Mouse (Mus musculus) CH12.LX (cell line): ENCODE measurements around the gene Fmo1. TPM values are rescaled to one million over a fixed set of nuclear protein-coding genes. Genes with fewer than 3 reads are reported as not detected.

Experiments
- DNase-seq: peaks from one replicate; pipeline ENCODE4 v3.0.0-alpha.2; 2013; ENCODE audit errors: extremely low read depth
- H3K27ac ChIP-seq: 2 replicates; pipeline ENCODE4 v1.5.1; 2012; ENCODE audit warnings: low read depth, mild to moderate bottlenecking, control low read depth, moderate library complexity; ENCODE audit not compliant: insufficient read depth
- H3K27me3 ChIP-seq: replicated peaks from 2 replicates; pipeline ENCODE3; 2012; ENCODE audit warnings: inconsistent platforms
- H3K36me3 ChIP-seq, 2 experiments: replicated peaks in 1 of 2; 2 replicates each; pipeline versions ENCODE3 to v1.6.1; 2012; ENCODE audit warnings: inconsistent platforms in 1 of 2, low read length in 1 of 2, mild to moderate bottlenecking in 1 of 2, mixed read lengths in 1 of 2, moderate library complexity in 1 of 2; ENCODE audit not compliant: control insufficient read depth in 1 of 2, insufficient read depth in 1 of 2
- H3K4me1 ChIP-seq, 2 experiments: 2 replicates each; pipeline ENCODE4 v1.6.1; 2012; ENCODE audit warnings: inconsistent platforms in 1 of 2, moderate library complexity in 1 of 2; ENCODE audit not compliant: insufficient read depth in 2 of 2, control insufficient read depth in 1 of 2
- H3K4me2 ChIP-seq: 2 replicates; pipeline ENCODE4 v1.6.1; 2012; ENCODE audit warnings: low read depth, mild to moderate bottlenecking, control low read depth; ENCODE audit not compliant: poor library complexity, insufficient read depth, severe bottlenecking
- H3K4me3 ChIP-seq, 3 experiments: fragments of 150-350 bp in 1 of 3; sonication (generic) in 1 of 3; replicated peaks in 1 of 3; 2 replicates each; pipeline versions ENCODE3 to v1.5.1; 2011 to 2012; ENCODE audit warnings: low read depth in 2 of 3, low read length in 2 of 3, mild to moderate bottlenecking in 2 of 3, moderate library complexity in 2 of 3, control low read depth in 1 of 3, improper control_type of control experiment in 1 of 3, inconsistent platforms in 1 of 3, mixed read lengths in 1 of 3; ENCODE audit not compliant: poor library complexity in 1 of 3
- H3K79me2 ChIP-seq: replicated peaks from 2 replicates; pipeline ENCODE4 v1.6.1; 2012; ENCODE audit warnings: mild to moderate bottlenecking, moderate library complexity; ENCODE audit not compliant: control insufficient read depth, poor library complexity, insufficient read depth, severe bottlenecking; ENCODE audit errors: extremely low read depth
- H3K9ac ChIP-seq: 2 replicates; pipeline ENCODE4 v1.6.1; 2012; ENCODE audit warnings: low read depth, mild to moderate bottlenecking, control low read depth, moderate library complexity; ENCODE audit not compliant: insufficient read depth
- H3K9me3 ChIP-seq: replicated peaks from 2 replicates; pipeline ENCODE3; 2012; ENCODE audit warnings: low read length, inconsistent platforms, mixed read lengths
- BHLHE40 ChIP-seq: IDR thresholded peaks from 2 replicates; pipeline ENCODE4 v1.6.1; 2011; ENCODE audit warnings: mild to moderate bottlenecking, low read depth, low read length, improper control_type of control experiment
- CHD1 ChIP-seq: IDR thresholded peaks from 2 replicates; pipeline ENCODE4 v1.6.1; 2012; ENCODE audit warnings: low read depth, low read length, improper control_type of control experiment, inconsistent platforms
- CHD2 ChIP-seq: IDR thresholded peaks from 2 replicates; pipeline ENCODE4 v1.6.1; 2011; ENCODE audit warnings: low read length, improper control_type of control experiment
- CTCF ChIP-seq, 2 experiments: IDR thresholded peaks in 1 of 2; conservative IDR thresholded peaks in 1 of 2; 2 replicates each; pipeline ENCODE4 v1.5.1; 2011 to 2012; ENCODE audit warnings: low read depth in 2 of 2, low read length in 2 of 2, improper control_type of control experiment in 1 of 2, inconsistent platforms in 1 of 2, mild to moderate bottlenecking in 1 of 2, moderate library complexity in 1 of 2
- JUN ChIP-seq: IDR thresholded peaks from 2 replicates; pipeline ENCODE4 v1.6.1; 2011; ENCODE audit warnings: low read depth, mild to moderate bottlenecking, low read length, improper control_type of control experiment, moderate library complexity; ENCODE audit not compliant: insufficient read depth
- JUND ChIP-seq: conservative IDR thresholded peaks from 2 replicates; pipeline ENCODE4 v1.6.1; 2011; ENCODE audit warnings: low read depth, low read length, improper control_type of control experiment
- KAT2A ChIP-seq: IDR thresholded peaks from 2 replicates; pipeline ENCODE4 v1.6.1; 2012; ENCODE audit warnings: low read length, improper control_type of control experiment, inconsistent platforms; ENCODE audit not compliant: insufficient replicate concordance
- MAX ChIP-seq: IDR thresholded peaks from 2 replicates; pipeline ENCODE4 v1.6.1; 2011; ENCODE audit warnings: low read length, improper control_type of control experiment
- MAZ ChIP-seq: IDR thresholded peaks from 2 replicates; pipeline ENCODE4 v1.6.1; 2012; ENCODE audit warnings: low read depth, mild to moderate bottlenecking, inconsistent platforms, low read length, improper control_type of control experiment, moderate library complexity
- MEF2A ChIP-seq: IDR thresholded peaks from 2 replicates; pipeline ENCODE4 v1.6.1; 2014; ENCODE audit warnings: low read depth, mild to moderate bottlenecking, inconsistent platforms, low read length, improper control_type of control experiment, borderline replicate concordance
- MYC ChIP-seq: IDR thresholded peaks from 2 replicates; pipeline ENCODE4 v1.6.1; 2011; ENCODE audit warnings: low read depth, mild to moderate bottlenecking, improper control_type of control experiment, low read length
- PAX5 ChIP-seq: IDR thresholded peaks from 2 replicates; pipeline ENCODE4 v1.6.1; 2012; ENCODE audit warnings: low read length, inconsistent platforms, mixed read lengths
- POLR2A ChIP-seq: IDR thresholded peaks from 2 replicates; pipeline ENCODE4 v1.6.1; 2011; ENCODE audit warnings: low read depth, mild to moderate bottlenecking, improper control_type of control experiment, low read length
- POLR2AphosphoS2 ChIP-seq: IDR thresholded peaks from 2 replicates; pipeline ENCODE4 v1.6.1; 2011; ENCODE audit warnings: low read depth, low read length, improper control_type of control experiment
- RAD21 ChIP-seq: IDR thresholded peaks from 2 replicates; pipeline ENCODE4 v1.6.1; 2011; ENCODE audit warnings: low read depth, mild to moderate bottlenecking, low read length, improper control_type of control experiment, moderate library complexity
- SIN3A ChIP-seq: IDR thresholded peaks from 2 replicates; pipeline ENCODE4 v1.6.1; 2012; ENCODE audit warnings: low read length, improper control_type of control experiment, inconsistent platforms
- TCF12 ChIP-seq: IDR thresholded peaks from 2 replicates; pipeline ENCODE4 v1.6.1; 2014; ENCODE audit warnings: low read depth, mild to moderate bottlenecking, inconsistent platforms, low read length, improper control_type of control experiment
- USF2 ChIP-seq: conservative IDR thresholded peaks from 2 replicates; pipeline ENCODE4 v1.6.1; 2011; ENCODE audit warnings: low read depth, low read length, improper control_type of control experiment
- ZKSCAN1 ChIP-seq: IDR thresholded peaks from 2 replicates; pipeline ENCODE4 v1.6.1; 2012; ENCODE audit warnings: low read depth, inconsistent platforms, low read length, improper control_type of control experiment, borderline replicate concordance
- ZMIZ1 ChIP-seq: IDR thresholded peaks from 2 replicates; pipeline ENCODE4 v1.6.1; 2012; ENCODE audit warnings: low read depth, mild to moderate bottlenecking, inconsistent platforms, low read length, improper control_type of control experiment
- dilution Hi-C: fragments of 300-500 bp; cut with MboI; formaldehyde crosslinking; loops from 2 replicates; pipeline ENCODE4 v1.14.3; 2020; ENCODE audit warnings: low sequenced_read_pairs; ENCODE audit not compliant: extremely low pct_unique_long_range_greater_than_20kb, extremely low pct_ligation_motif_present
- in situ Hi-C: fragments of 300-500 bp; cut with MboI; formaldehyde crosslinking; loops from 3 replicates; pipeline ENCODE4 v1.14.3; 2019; ENCODE audit warnings: low sequenced_read_pairs, low pct_ligation_motif_present, low pct_unique_long_range_greater_than_20kb, mixed read lengths
- polyA plus RNA-seq: library from polyadenylated mRNA; unstranded; fragments of >175 nt; gene quantifications from 2 replicates; pipeline ENCODE4 v1.2.1, GENCODE M21; 2012; ENCODE audit warnings: low read depth; ENCODE audit not compliant: insufficient read length
- total RNA-seq, 2 experiments: library from RNA; depleted of rRNA; stranded (reverse); fragments of 300-350 nt in 1 of 2; fragments of >200 nt in 1 of 2; gene quantifications; 2 replicates each; pipeline ENCODE4 v1.2.3; 2012 to 2014

The Fmo1 gene
- total and polyA plus RNA-seq, 3 experiments, result not detected

- in situ Hi-C loops, result no loop called here
- DNase-seq, result peak; percentile 8
Measured at GRCm38 (mm10) chr1:162813836-162814156, 52.6 kb downstream of the Fmo1 start, which contains the start of gene Fmo4. Fmo4 (minus strand) TSS chr1:162813972.

DNA sequence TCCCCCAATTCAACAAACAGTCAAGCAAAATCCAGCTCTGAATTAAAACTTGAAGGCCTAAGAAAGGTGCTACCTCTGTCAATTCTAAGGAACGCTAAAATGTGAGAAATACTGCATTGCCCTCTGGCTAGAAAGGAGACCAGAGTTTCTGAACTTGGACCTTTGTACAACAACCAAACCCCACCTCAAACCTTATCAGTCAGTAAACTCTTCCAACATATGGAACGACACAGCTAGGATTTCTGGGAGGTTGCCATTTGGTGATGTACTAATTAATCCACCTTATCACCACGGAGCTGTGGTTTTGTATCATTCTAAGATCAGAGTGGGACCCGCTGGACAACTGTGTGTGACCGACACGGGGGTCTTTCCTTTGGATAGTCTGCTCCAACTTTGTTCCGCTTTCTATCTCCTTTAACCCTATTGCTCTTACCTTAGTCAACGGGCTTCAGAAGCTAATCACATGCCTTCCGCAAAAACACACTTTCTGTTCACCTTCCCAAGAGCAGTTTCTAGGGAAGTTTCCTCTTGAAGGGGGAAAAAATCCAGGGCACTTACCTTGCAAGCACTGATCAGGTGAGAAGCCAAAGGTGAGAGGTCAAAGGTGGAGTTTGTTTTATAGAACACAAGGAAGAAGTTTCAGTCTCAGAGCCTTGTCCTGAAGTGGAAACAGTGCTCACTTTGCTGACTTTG, 53.1 kb downstream of the Fmo1 start:
- Histone ChIP-seq H3K4me2 (peak overlapping the region; percentile 11), H3K27ac (no peak overlapping the region), H3K79me2 (no peaks in the 10 kb centered on the region), H3K27me3 (no peaks in the 10 kb centered on the region), H3K9ac (no peak overlapping the region), H3K9me3 (no peaks in the 10 kb centered on the region), H3K4me3 (no peak overlapping the region), H3K36me3 (no peaks in the 10 kb centered on the region), H3K4me1 (0 out of 4 replicates have a peak, but pooled peaks cover 0 to 4% of the 10 kb centered on the region in 2 experiments)
- DNase-seq, result no peak
- dilution Hi-C loops, result no loop called here
- in situ Hi-C loops, result no loop called here
- TF ChIP-seq JUN (no peak), MYC (no peak), JUND (no peak), KAT2A (no peak), USF2 (no peak), TCF12 (no peak), ZMIZ1 (no peak), RAD21 (no peak), CHD2 (no peak), MAZ (no peak), BHLHE40 (no peak), CTCF (conservative IDR thresholded peaks at IDR 0.05 in 1 of 2, IDR thresholded peaks at IDR 0.05 in 1 of 2; ENCODE audit: low read depth in 2 of 2, low read length in 2 of 2) (no peak), SIN3A (no peak), PAX5 (no peak), MEF2A (no peak), MAX (no peak), POLR2AphosphoS2 (no peak), POLR2A (no peak), ZKSCAN1 (no peak), CHD1 (no peak)

More at GRCm38 (mm10) chr1:162813836-162814156, 52.6 kb downstream of the Fmo1 start, which contains the start of gene Fmo4:
- TF ChIP-seq MYC (no peak), CTCF (conservative IDR thresholded peaks at IDR 0.05 in 1 of 2, IDR thresholded peaks at IDR 0.05 in 1 of 2; ENCODE audit: low read depth in 2 of 2, low read length in 2 of 2) (peak in 1 of 2 experiments; percentile 55; a peak in 2 of 4 replicates), RAD21 (peak; percentile 22), TCF12 (no peak)
- TF ChIP-seq, all 38 proteins: peak for 2
- no peak within 1 kb of the TSS for H3K9ac ChIP-seq
- H3K27me3 ChIP-seq, result no peaks in the 10 kb centered on the region
- no peak within 1 kb of the TSS for H3K4me3 ChIP-seq
- H3K4me2 ChIP-seq, result peak within 1 kb of the TSS; percentile 11
- dilution Hi-C loops, result no loop called here
- no peaks in the 10 kb centered on the region for H3K36me3 ChIP-seq
- no peaks in the 10 kb centered on the region for H3K9me3 ChIP-seq
- no peak within 1 kb of the TSS for H3K27ac ChIP-seq
- H3K79me2 ChIP-seq, result no peaks in the 10 kb centered on the region
- H3K4me1 ChIP-seq, result 0 out of 4 replicates have a peak, but pooled peaks cover 0 to 7% of the 10 kb centered on the region in 2 experiments
